In genomic region chr9:5753785-5754184, GRCm38 (mm10) we compare ENCODE assay signal across 23 mouse cellular contexts.
DNase-seq lines count a peak whose midpoint lies in the region; ATAC-seq and TF ChIP-seq lines count a peak whose summit lies in the region.
"Had no signal": no experiment of that assay in that cellular context is flagged by ENCODE, and none has a peak within 500 bp of the region (broad histone marks: within the 10 kb centered on the region; RNA-seq: fewer than 3 reads in every experiment).

No protein-coding gene starts in this region.

- H3K4me1 ChIP-seq in forebrain, embryonic 12.5 days, result peaks cover 3% of the 10 kb centered on the region; the same call in 1 of the 2 replicates
- H3K4me1 ChIP-seq in forebrain, postnatal 0 days (ENCODE audit: insufficient read depth), result 0 out of 2 replicates have a peak, but pooled peaks cover 3% of the 10 kb centered on the region
- peaks cover 5% of the 10 kb centered on the region for H3K4me1 ChIP-seq in hindbrain, embryonic 13.5 days (replicated peaks)
- no peaks in the 10 kb centered on the region for H3K4me1 ChIP-seq in hindbrain, embryonic 14.5 days (replicated peaks; ENCODE audit: control insufficient read depth, insufficient read depth, low read length)
- H3K4me1 ChIP-seq in midbrain, embryonic 13.5 days (replicated peaks), result peaks cover 7% of the 10 kb centered on the region; the same call in 1 of the 2 replicates
- H3K4me1 ChIP-seq in midbrain, embryonic 11.5 days (ENCODE audit: control insufficient read depth, insufficient read depth, low read length), result no peaks in the 10 kb centered on the region
- H3K4me1 ChIP-seq in midbrain, embryonic 16.5 days (ENCODE audit: control insufficient read depth, insufficient read depth, low read length), result peaks cover 4% of the 10 kb centered on the region
- H3K4me1 ChIP-seq: embryonic facial prominence, embryonic 15.5 days; heart, embryonic 12.5 days had no signal

- no peaks in the 10 kb centered on the region for H3K36me3 ChIP-seq in forebrain, embryonic 12.5 days (replicated peaks)
- H3K36me3 ChIP-seq in forebrain, postnatal 0 days (ENCODE audit: insufficient read depth), result no peaks in the 10 kb centered on the region
- no peaks in the 10 kb centered on the region for H3K36me3 ChIP-seq in hindbrain, embryonic 13.5 days
- H3K36me3 ChIP-seq in hindbrain, embryonic 14.5 days (replicated peaks; ENCODE audit: control insufficient read depth, insufficient read depth), result no peaks in the 10 kb centered on the region
- H3K36me3 ChIP-seq in midbrain, embryonic 13.5 days, result no peaks in the 10 kb centered on the region
- no peaks in the 10 kb centered on the region for H3K36me3 ChIP-seq in midbrain, embryonic 11.5 days (ENCODE audit: control insufficient read depth, insufficient read depth, low read length)
- H3K36me3 ChIP-seq in midbrain, embryonic 16.5 days (ENCODE audit: control insufficient read depth, insufficient read depth, low read length), result no peaks in the 10 kb centered on the region
- H3K36me3 ChIP-seq: embryonic facial prominence, embryonic 15.5 days; G1E; heart, embryonic 12.5 days; hindbrain, embryonic 12.5 days had no signal

- no peak overlapping the region for H3K4me2 ChIP-seq in forebrain, embryonic 12.5 days
- H3K4me2 ChIP-seq in forebrain, postnatal 0 days (ENCODE audit: low read depth), result no peak overlapping the region
- no peak overlapping the region for H3K4me2 ChIP-seq in hindbrain, embryonic 13.5 days
- H3K4me2 ChIP-seq in hindbrain, embryonic 14.5 days (replicated peaks), result no peak overlapping the region
- no peak overlapping the region for H3K4me2 ChIP-seq in midbrain, embryonic 13.5 days (replicated peaks)
- no peak overlapping the region for H3K4me2 ChIP-seq in midbrain, embryonic 11.5 days
- no peak overlapping the region for H3K4me2 ChIP-seq in midbrain, embryonic 16.5 days (ENCODE audit: low read length)
- H3K4me2 ChIP-seq: embryonic facial prominence, embryonic 15.5 days; heart, embryonic 12.5 days; hindbrain, embryonic 12.5 days had no signal

- H3K9me3 ChIP-seq in forebrain, embryonic 12.5 days, result no peaks in the 10 kb centered on the region
- H3K9me3 ChIP-seq in forebrain, postnatal 0 days (ENCODE audit: low read length), result no peaks in the 10 kb centered on the region
- no peaks in the 10 kb centered on the region; the same call in 1 of the 2 replicates for H3K9me3 ChIP-seq in hindbrain, embryonic 13.5 days
- H3K9me3 ChIP-seq in hindbrain, embryonic 14.5 days (ENCODE audit: control insufficient read depth, low read length), result 0 out of 2 replicates have a peak, but pooled peaks cover 11% of the 10 kb centered on the region
- no peaks in the 10 kb centered on the region for H3K9me3 ChIP-seq in midbrain, embryonic 13.5 days
- H3K9me3 ChIP-seq in midbrain, embryonic 11.5 days (ENCODE audit: control insufficient read depth, low read length), result no peaks in the 10 kb centered on the region
- no peaks in the 10 kb centered on the region for H3K9me3 ChIP-seq in midbrain, embryonic 16.5 days (replicated peaks; ENCODE audit: control insufficient read depth, low read length, poor library complexity, severe bottlenecking)
- H3K9me3 ChIP-seq: embryonic facial prominence, embryonic 15.5 days; G1E; heart, embryonic 12.5 days; hindbrain, embryonic 12.5 days had no signal

- H3K27me3 ChIP-seq in forebrain, embryonic 12.5 days, result no peaks in the 10 kb centered on the region
- no peaks in the 10 kb centered on the region for H3K27me3 ChIP-seq in forebrain, postnatal 0 days (ENCODE audit: insufficient read depth, low read length)
- H3K27me3 ChIP-seq in hindbrain, embryonic 13.5 days, result no peaks in the 10 kb centered on the region
- no peaks in the 10 kb centered on the region for H3K27me3 ChIP-seq in hindbrain, embryonic 14.5 days (ENCODE audit: control insufficient read depth, insufficient read depth, low read length)
- no peaks in the 10 kb centered on the region for H3K27me3 ChIP-seq in midbrain, embryonic 13.5 days
- no peaks in the 10 kb centered on the region for H3K27me3 ChIP-seq in midbrain, embryonic 11.5 days (ENCODE audit: control insufficient read depth, insufficient read depth, low read length)
- H3K27me3 ChIP-seq in midbrain, embryonic 16.5 days (ENCODE audit: control insufficient read depth, insufficient read depth, low read depth, low read length), result no peaks in the 10 kb centered on the region
- H3K27me3 ChIP-seq: embryonic facial prominence, embryonic 15.5 days; heart, embryonic 12.5 days; hindbrain, embryonic 12.5 days had no signal

- WGBS in forebrain, embryonic 12.5 days, result 66% methylated on average over 3 of the region's 3 CpGs
- 65% methylated on average over 3 of the region's 3 CpGs for WGBS in forebrain, postnatal 0 days
- 59% methylated on average over 3 of the region's 3 CpGs for WGBS in hindbrain, embryonic 13.5 days
- WGBS in hindbrain, embryonic 14.5 days, result 57% methylated on average over 3 of the region's 3 CpGs
- WGBS in midbrain, embryonic 13.5 days, result 66% methylated on average over 3 of the region's 3 CpGs
- WGBS in midbrain, embryonic 11.5 days, result 83% methylated on average over 3 of the region's 3 CpGs
- 43% methylated on average over 3 of the region's 3 CpGs for WGBS in midbrain, embryonic 16.5 days

- no peak overlapping the region for H3K4me3 ChIP-seq in forebrain, embryonic 12.5 days (replicated peaks)
- no peak overlapping the region for H3K4me3 ChIP-seq in forebrain, postnatal 0 days (ENCODE audit: low read depth, low read length)
- H3K4me3 ChIP-seq in hindbrain, embryonic 13.5 days, result no peak overlapping the region
- no peak overlapping the region for H3K4me3 ChIP-seq in hindbrain, embryonic 14.5 days (replicated peaks; ENCODE audit: low read length)
- H3K4me3 ChIP-seq in midbrain, embryonic 13.5 days (replicated peaks), result no peak overlapping the region
- H3K4me3 ChIP-seq in midbrain, embryonic 11.5 days (ENCODE audit: low read depth, low read length), result no peak overlapping the region
- no peak overlapping the region for H3K4me3 ChIP-seq in midbrain, embryonic 16.5 days (ENCODE audit: low read depth, low read length)
- H3K4me3 ChIP-seq: embryonic facial prominence, embryonic 15.5 days; erythroblast, embryonic 14.5 days; gastrocnemius, adult 2 months; heart, embryonic 12.5 days; hindbrain, embryonic 12.5 days had no signal

- no peak overlapping the region; the same call in 1 of the 2 replicates for H3K27ac ChIP-seq in forebrain, embryonic 12.5 days
- no peak overlapping the region for H3K27ac ChIP-seq in forebrain, postnatal 0 days (ENCODE audit: low read depth, low read length)
- H3K27ac ChIP-seq in hindbrain, embryonic 13.5 days, result peak overlapping the region; percentile 45; the same call in 1 of the 2 replicates
- H3K27ac ChIP-seq in hindbrain, embryonic 14.5 days, result no peak overlapping the region
- H3K27ac ChIP-seq in midbrain, embryonic 13.5 days, result no peak overlapping the region
- no peak overlapping the region for H3K27ac ChIP-seq in midbrain, embryonic 11.5 days (ENCODE audit: low read depth, low read length)
- 0 out of 2 replicates have a peak overlapping the region, but pooled peaks have one; percentile 7 for H3K27ac ChIP-seq in midbrain, embryonic 16.5 days (ENCODE audit: low read length)
- H3K27ac ChIP-seq: embryonic facial prominence, embryonic 15.5 days; gastrocnemius, adult 2 months; hindbrain, embryonic 12.5 days had no signal

- ATAC-seq in forebrain, embryonic 12.5 days (ENCODE audit: low FRiP score), result peak; percentile 54
- no peak for ATAC-seq in forebrain, postnatal 0 days
- ATAC-seq in hindbrain, embryonic 13.5 days (ENCODE audit: low FRiP score), result no peak
- no peak for ATAC-seq in hindbrain, embryonic 14.5 days (ENCODE audit: low FRiP score)
- 0 out of 2 replicates have a peak, but pooled peaks have one; percentile 43 for ATAC-seq in midbrain, embryonic 13.5 days
- ATAC-seq in midbrain, embryonic 11.5 days (ENCODE audit: low FRiP score), result no peak
- peak; percentile 82 for ATAC-seq in midbrain, embryonic 16.5 days
- ATAC-seq: CD4-positive, CD25-positive, alpha-beta regulatory T cell, adult 4 months; inflammation-experienced regulatory T-cells, adult 6 months had no signal

- TF ChIP-seq CTCF in forebrain, postnatal 0 days (IDR thresholded peaks at IDR 0.05; ENCODE audit: low read depth), result no peak

- H3K9ac ChIP-seq in forebrain, embryonic 12.5 days, result no peak overlapping the region
- H3K9ac ChIP-seq in forebrain, postnatal 0 days, result no peak overlapping the region
- H3K9ac ChIP-seq in hindbrain, embryonic 13.5 days, result no peak overlapping the region
- H3K9ac ChIP-seq in hindbrain, embryonic 14.5 days, result no peak overlapping the region
- H3K9ac ChIP-seq in midbrain, embryonic 13.5 days (replicated peaks), result no peak overlapping the region
- H3K9ac ChIP-seq in midbrain, embryonic 11.5 days (ENCODE audit: low read length), result no peak overlapping the region
- no peak overlapping the region for H3K9ac ChIP-seq in midbrain, embryonic 16.5 days (ENCODE audit: low read depth, low read length)
- H3K9ac ChIP-seq: embryonic facial prominence, embryonic 15.5 days; heart, embryonic 12.5 days; hindbrain, embryonic 12.5 days had no signal

- DNase-seq in forebrain, postnatal 0 days, result no peak
- DNase-seq in hindbrain, embryonic 14.5 days (ENCODE audit: low spot score), result no peak
- DNase-seq in midbrain, embryonic 11.5 days (ENCODE audit: low spot score, missing footprints), result no peak
- DNase-seq: adrenal gland, adult 8-10 months; adrenal gland, postnatal 36 days; B cell, adult 2 months; cerebellum, adult 11 months; cerebellum, adult 8-10 months; cerebellum, postnatal 14 days; embryo, embryonic 11 days; gastrocnemius, adult 2 months; gastrocnemius, postnatal 25 days had no signal

Comparison
In these comparisons a context has a peak if more than half of its experiments do, and no peak if none do; other contexts are left out.
1. ATAC-seq: peak in forebrain, embryonic 12.5 days (single experiment), midbrain, embryonic 13.5 days (single experiment) and midbrain, embryonic 16.5 days (single experiment); none in forebrain, postnatal 0 days (single experiment), hindbrain, embryonic 13.5 days (single experiment), hindbrain, embryonic 14.5 days (single experiment) and midbrain, embryonic 11.5 days (single experiment).
2. H3K27ac ChIP-seq: peak in hindbrain, embryonic 13.5 days (single experiment) and midbrain, embryonic 16.5 days (single experiment); none in forebrain, embryonic 12.5 days (single experiment), forebrain, postnatal 0 days (single experiment), hindbrain, embryonic 14.5 days (single experiment), midbrain, embryonic 13.5 days (single experiment) and midbrain, embryonic 11.5 days (single experiment).